ENCODE assay signal across 8 mouse cellular contexts in genomic region chr19:53850166-53850922, GRCm38 (mm10). TPM values are rescaled to one million over a fixed set of nuclear protein-coding genes. Genes with fewer than 3 reads are reported as not detected.
DNase-seq lines count a peak whose midpoint lies in the region; ATAC-seq and TF ChIP-seq lines count a peak whose summit lies in the region.

No protein-coding gene starts in this region.

- peak; percentile 53 for DNase-seq in embryo, embryonic 10.5 days (ENCODE audit: low spot score)
- no peak for DNase-seq in embryo, embryonic 9.5 days (ENCODE audit: extremely low spot score)
- peak; percentile 42 to 77 for DNase-seq in adrenal gland, postnatal 4 days (ENCODE audit: low spot score in 2 of 2)
- DNase-seq in forebrain, postnatal 0 days = no peak
- peak; percentile 66 to 73 for DNase-seq in heart, postnatal 36 days
- peak; percentile 65 to 77 for DNase-seq in kidney, postnatal 4 days
- DNase-seq in midbrain, postnatal 0 days (ENCODE audit: low spot score) = peak; percentile 78
- DNase-seq in spleen, postnatal 4 days (ENCODE audit: low spot score in 2 of 2) = no peak

- H3K9ac ChIP-seq in forebrain, postnatal 0 days = no peak overlapping the region
- no peak overlapping the region for H3K9ac ChIP-seq in midbrain, postnatal 0 days (replicated peaks; ENCODE audit: low read length, poor library complexity, severe bottlenecking)

- ATAC-seq in forebrain, postnatal 0 days = no peak
- ATAC-seq in midbrain, postnatal 0 days (ENCODE audit: low FRiP score) = no peak

- TF ChIP-seq CTCF in forebrain, postnatal 0 days (IDR thresholded peaks at IDR 0.05; ENCODE audit: low read depth) = no peak
- TF ChIP-seq CTCF in midbrain, postnatal 0 days (IDR thresholded peaks at IDR 0.05) = no peak

- 0 out of 2 replicates have a peak overlapping the region, but pooled peaks have one; percentile 22 for H3K27ac ChIP-seq in forebrain, postnatal 0 days (ENCODE audit: low read depth, low read length)
- H3K27ac ChIP-seq in midbrain, postnatal 0 days (ENCODE audit: low read depth, low read length) = peak overlapping the region; percentile 38; the same call in 1 of the 2 replicates

- 39% methylated on average over 18 of the region's 18 CpGs for WGBS in forebrain, postnatal 0 days
- 57% methylated on average over 18 of the region's 18 CpGs for WGBS in midbrain, postnatal 0 days

- H3K4me2 ChIP-seq in forebrain, postnatal 0 days (ENCODE audit: low read depth) = no peak overlapping the region
- no peak overlapping the region for H3K4me2 ChIP-seq in midbrain, postnatal 0 days (ENCODE audit: low read depth, low read length, poor library complexity, severe bottlenecking)

- no peaks in the 10 kb centered on the region for H3K9me3 ChIP-seq in forebrain, postnatal 0 days (ENCODE audit: low read length)
- H3K9me3 ChIP-seq in midbrain, postnatal 0 days (ENCODE audit: low read length) = no peaks in the 10 kb centered on the region

- H3K4me1 ChIP-seq in forebrain, postnatal 0 days (ENCODE audit: insufficient read depth) = peaks cover 37% of the 10 kb centered on the region
- H3K4me1 ChIP-seq in midbrain, postnatal 0 days (ENCODE audit: insufficient read depth, low read length) = peaks cover 14% of the 10 kb centered on the region

- no peak overlapping the region for H3K4me3 ChIP-seq in forebrain, postnatal 0 days (ENCODE audit: low read depth, low read length)
- H3K4me3 ChIP-seq in midbrain, postnatal 0 days (ENCODE audit: low read depth, low read length) = no peak overlapping the region

- H3K27me3 ChIP-seq in forebrain, postnatal 0 days (ENCODE audit: insufficient read depth, low read length) = no peaks in the 10 kb centered on the region
- no peaks in the 10 kb centered on the region for H3K27me3 ChIP-seq in midbrain, postnatal 0 days (ENCODE audit: insufficient read depth, low read length)

- H3K36me3 ChIP-seq in forebrain, postnatal 0 days (ENCODE audit: insufficient read depth) = no peaks in the 10 kb centered on the region
- no peaks in the 10 kb centered on the region for H3K36me3 ChIP-seq in midbrain, postnatal 0 days (ENCODE audit: insufficient read depth, low read length)

- intact Hi-C loops in heart, postnatal 36 days (cut with DNase I) = loop anchor here (5.0 kb wide), 1 partner anchor 52 kb away; no protein-coding TSS in a partner anchor

RNA-seq across cellular contexts. Expression of gene Pdcd4, which starts 41.7 kb away (rescaled TPM):
- 100 to 1,000 TPM; 118 to 128 TPM for total RNA-seq in adrenal gland, postnatal 4 days (2021)
- total RNA-seq in forebrain, postnatal 0 days (2014; rRNA removed) = 24.4 and 32.3 TPM in 2 replicates
- 55.1 and 82.7 TPM in 2 replicates for polyA plus RNA-seq in forebrain, postnatal 0 days (2015; fragmentation: Nextera tagmentation; extraction: Ambion mirVana)
- total RNA-seq in heart, postnatal 36 days (2021) = 10 to 100 TPM; 23.1 to 27.5 TPM
- 19.5 and 19.8 TPM in 2 replicates for total RNA-seq in midbrain, postnatal 0 days (2014; rRNA removed)
- 77.3 and 96.7 TPM in 2 replicates for polyA plus RNA-seq in midbrain, postnatal 0 days (2015; fragmentation: Nextera tagmentation; extraction: Ambion mirVana)

Comparison
In these comparisons a context has a peak if more than half of its experiments do, and no peak if none do; other contexts are left out.
1. DNase-seq: peak in embryo, embryonic 10.5 days (single experiment), adrenal gland, postnatal 4 days (2 of 2), heart, postnatal 36 days (2 of 2), kidney, postnatal 4 days (2 of 2) and midbrain, postnatal 0 days (single experiment); none in embryo, embryonic 9.5 days (single experiment), forebrain, postnatal 0 days (single experiment) and spleen, postnatal 4 days (0 of 2).